Mouse (Mus musculus): ENCODE measurements around the gene Gm14151. TPM values are rescaled to one million over a fixed set of nuclear protein-coding genes. Genes with fewer than 3 reads are reported as not detected.

The Gm14151 gene
- polyA plus RNA-seq, 1 experiment from 2014 or later = not detected

GRCm38 (mm10) chr2:151038811-151039222, 53.3 kb downstream of the Gm14151 start:
- no peaks in the 10 kb centered on the region for H3K9me3 ChIP-seq (ENCODE audit: control insufficient read depth, low read length)
- peak overlapping the region; percentile 89 for H3K4me3 ChIP-seq (ENCODE audit: low read depth, low read length)
- peak overlapping the region; percentile 90 for H3K4me2 ChIP-seq (replicated peaks; ENCODE audit: low read depth)
- H3K4me1 ChIP-seq (replicated peaks; ENCODE audit: control insufficient read depth, insufficient read depth) = no peaks in the 10 kb centered on the region
- no peak for DNase-seq (ENCODE audit: low spot score)
- WGBS = 0% methylated on average over 27 of the region's 30 CpGs
- H3K9ac ChIP-seq (ENCODE audit: low read length) = peak overlapping the region; percentile 97
- TF ChIP-seq EP300 (optimal IDR thresholded peaks at IDR 0.05) = no peak
- no peak for TF ChIP-seq CTCF (IDR thresholded peaks at IDR 0.05; ENCODE audit: low read depth)
- no peaks in the 10 kb centered on the region for H3K36me3 ChIP-seq (ENCODE audit: control insufficient read depth, insufficient read depth, low read length)
- ATAC-seq (ENCODE audit: low FRiP score, low TSS enrichment) = peak; percentile 80
- H3K27ac ChIP-seq (replicated peaks) = peak overlapping the region; percentile 76
- no peaks in the 10 kb centered on the region for H3K27me3 ChIP-seq (ENCODE audit: control insufficient read depth, insufficient read depth, low read length)

- peak overlapping the region; percentile 90 for H3K4me2 ChIP-seq (replicated peaks; ENCODE audit: low read depth)
- H3K9me3 ChIP-seq (ENCODE audit: control insufficient read depth, low read length) = no peaks in the 10 kb centered on the region
- no peaks in the 10 kb centered on the region for H3K4me1 ChIP-seq (replicated peaks; ENCODE audit: control insufficient read depth, insufficient read depth)
- no peak for TF ChIP-seq CTCF (IDR thresholded peaks at IDR 0.05; ENCODE audit: low read depth)
- no peak for TF ChIP-seq EP300 (optimal IDR thresholded peaks at IDR 0.05)
- H3K9ac ChIP-seq (ENCODE audit: low read length) = peak overlapping the region; percentile 97
- peak overlapping the region; percentile 89 for H3K4me3 ChIP-seq (ENCODE audit: low read depth, low read length)
- H3K36me3 ChIP-seq (ENCODE audit: control insufficient read depth, insufficient read depth, low read length) = no peaks in the 10 kb centered on the region
- ATAC-seq (ENCODE audit: low FRiP score, low TSS enrichment) = peak; percentile 38; the same call in 1 of the 2 replicates
- no peaks in the 10 kb centered on the region for H3K27me3 ChIP-seq (ENCODE audit: control insufficient read depth, insufficient read depth, low read length)
- H3K27ac ChIP-seq (replicated peaks) = no peak overlapping the region
- peak; percentile 23 for DNase-seq (ENCODE audit: low spot score)
- 37% methylated on average over 18 of the region's 18 CpGs for WGBS
These were observed 54.1 kb downstream of the Gm14151 start for GRCm38 (mm10) chr2:151037876-151038552.

DNA sequence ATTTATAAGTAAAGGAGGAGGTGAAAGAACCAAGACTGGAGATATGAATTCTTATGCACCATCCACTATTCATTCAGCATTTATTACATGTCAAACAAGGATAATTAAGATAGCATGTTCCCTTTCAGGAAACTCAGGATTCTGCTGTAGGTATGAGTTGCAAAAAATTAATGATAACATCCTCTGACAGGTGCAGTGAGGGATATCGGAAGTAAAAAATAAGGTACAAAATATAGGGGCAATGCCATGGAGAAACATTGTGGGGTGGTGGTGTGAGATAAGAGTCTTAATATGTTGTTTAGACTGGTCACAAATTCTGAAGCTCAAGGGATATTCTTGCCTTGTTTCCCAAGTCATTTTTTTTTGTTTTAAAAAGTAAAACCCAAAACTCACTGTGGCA, 54.9 kb downstream of the Gm14151 start:
- no peak for ATAC-seq (ENCODE audit: low FRiP score, low TSS enrichment)
- Histone ChIP-seq H3K4me2 (replicated peaks; ENCODE audit: low read depth) (no peak overlapping the region; the same call in 1 of the 2 replicates), H3K36me3 (ENCODE audit: control insufficient read depth, insufficient read depth, low read length) (no peaks in the 10 kb centered on the region), H3K9ac (ENCODE audit: low read length) (no peak overlapping the region), H3K4me3 (ENCODE audit: low read depth, low read length) (no peak overlapping the region), H3K27ac (replicated peaks) (no peak overlapping the region), H3K4me1 (replicated peaks; ENCODE audit: control insufficient read depth, insufficient read depth) (no peaks in the 10 kb centered on the region), H3K9me3 (ENCODE audit: control insufficient read depth, low read length) (no peaks in the 10 kb centered on the region), H3K27me3 (ENCODE audit: control insufficient read depth, insufficient read depth, low read length) (no peaks in the 10 kb centered on the region)
- DNase-seq (ENCODE audit: low spot score) = no peak
- 94% methylated on average over 1 of the region's 1 CpGs for WGBS
- TF ChIP-seq CTCF (IDR thresholded peaks at IDR 0.05; ENCODE audit: low read depth) (no peak), EP300 (optimal IDR thresholded peaks at IDR 0.05) (no peak)

Other genes with a start within 250 kb of the Gm14151 start
- 73.2 and 76.2 TPM in 2 replicates for gene Abhd12, start 187.6 kb downstream of the Gm14151 start, polyA plus RNA-seq (2015; fragmentation: Nextera tagmentation; extraction: Ambion mirVana)
- gene Gins1, start 186.9 kb downstream of the Gm14151 start, polyA plus RNA-seq (2015; fragmentation: Nextera tagmentation; extraction: Ambion mirVana) = 10.7 and 11.0 TPM in 2 replicates
- 1.9 and 2.3 TPM in 2 replicates for gene Ninl, start 53.0 kb downstream of the Gm14151 start, polyA plus RNA-seq (2015; fragmentation: Nextera tagmentation; extraction: Ambion mirVana)
- gene Nanp, start 53.0 kb downstream of the Gm14151 start, polyA plus RNA-seq (2015; fragmentation: Nextera tagmentation; extraction: Ambion mirVana) = 34.1 and 35.5 TPM in 2 replicates
- gene Gm14147, start 5.9 kb upstream of the Gm14151 start, polyA plus RNA-seq (2015; fragmentation: Nextera tagmentation; extraction: Ambion mirVana) = not detected in 2 replicates

All from stomach, postnatal 0 days (tissue).